Mouse (Mus musculus): Measurements from ENCODE around the gene Cpsf7. TPM values are rescaled to one million over a fixed set of nuclear protein-coding genes. Genes with fewer than 3 reads are reported as not detected.
"Not testable (repeated sequence)": the region's sequence is repeated elsewhere in the genome, so short reads cannot be mapped to it uniquely, and the experiment has no call there.

Cpsf7 gene
- polyA plus RNA-seq, 1 experiment from 2014 or later: 39.2 TPM

GRCm38 (mm10) chr19:10557001-10557400, 31.9 kb downstream of the Cpsf7 start:
- Histone ChIP-seq H3K36me3 (ENCODE audit: control insufficient read depth, insufficient read depth, low read length) (no peaks in the 10 kb centered on the region), H3K27ac (ENCODE audit: low read length) (no peak overlapping the region), H3K4me1 (ENCODE audit: control insufficient read depth, insufficient read depth, low read length) (peaks cover 12% of the 10 kb centered on the region), H3K27me3 (ENCODE audit: control insufficient read depth, insufficient read depth, low read length) (no peaks in the 10 kb centered on the region), H3K4me2 (ENCODE audit: low read depth, low read length) (no peak overlapping the region), H3K9me3 (replicated peaks; ENCODE audit: control insufficient read depth, low read length) (no peaks in the 10 kb centered on the region), H3K4me3 (replicated peaks; ENCODE audit: low read length) (no peak overlapping the region), H3K9ac (ENCODE audit: low read length) (no peak overlapping the region)
- ATAC-seq (ENCODE audit: insufficient read depth, low FRiP score): no peak
- WGBS: 66% methylated on average over 2 of the region's 2 CpGs

GRCm38 (mm10) chr19:10557430-10557829, 32.4 kb downstream of the Cpsf7 start:
- Histone ChIP-seq H3K4me1 (ENCODE audit: control insufficient read depth, insufficient read depth, low read length) (peaks cover 12% of the 10 kb centered on the region), H3K27me3 (ENCODE audit: control insufficient read depth, insufficient read depth, low read length) (no peaks in the 10 kb centered on the region), H3K4me3 (replicated peaks; ENCODE audit: low read length) (no peak overlapping the region), H3K9ac (ENCODE audit: low read length) (no peak overlapping the region), H3K9me3 (replicated peaks; ENCODE audit: control insufficient read depth, low read length) (no peaks in the 10 kb centered on the region), H3K36me3 (ENCODE audit: control insufficient read depth, insufficient read depth, low read length) (no peaks in the 10 kb centered on the region), H3K27ac (ENCODE audit: low read length) (no peak overlapping the region), H3K4me2 (ENCODE audit: low read depth, low read length) (no peak overlapping the region)
- 81% methylated on average over 2 of the region's 2 CpGs for WGBS
- ATAC-seq (ENCODE audit: insufficient read depth, low FRiP score): no peak

DNA sequence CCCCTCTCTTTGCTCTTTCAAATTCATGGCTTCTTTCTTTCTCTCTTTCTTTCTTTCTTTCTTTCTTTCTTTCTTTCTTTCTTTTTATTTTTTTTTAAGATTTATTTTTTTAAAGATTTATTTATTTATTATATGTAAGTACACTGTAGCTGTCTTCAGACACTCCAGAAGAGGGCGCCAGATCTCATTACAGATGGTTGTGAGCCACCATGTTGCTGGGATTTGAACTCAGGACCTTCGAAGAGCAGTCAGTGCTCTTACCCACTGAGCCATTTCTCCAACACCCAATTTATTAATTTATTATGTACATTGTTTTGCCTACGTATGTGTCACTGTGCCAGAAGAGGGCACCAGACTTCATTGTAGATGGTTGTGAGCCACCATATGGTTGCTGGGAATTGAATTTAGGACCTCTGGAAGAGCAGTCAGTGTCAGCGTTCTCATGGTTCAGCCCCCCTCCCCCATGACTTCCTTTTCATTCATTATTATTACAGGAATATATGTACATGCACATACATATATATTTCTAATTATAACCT, 32.8 kb downstream of the Cpsf7 start:
- WGBS: 71% methylated on average over 4 of the region's 4 CpGs
- not testable (repeated sequence) for H3K9me3 ChIP-seq (replicated peaks; ENCODE audit: control insufficient read depth, low read length); H3K27me3 ChIP-seq (ENCODE audit: control insufficient read depth, insufficient read depth, low read length); H3K9ac ChIP-seq (ENCODE audit: low read length); H3K27ac ChIP-seq (ENCODE audit: low read length); H3K36me3 ChIP-seq (ENCODE audit: control insufficient read depth, insufficient read depth, low read length); H3K4me3 ChIP-seq (replicated peaks; ENCODE audit: low read length); H3K4me2 ChIP-seq (ENCODE audit: low read depth, low read length); ATAC-seq (ENCODE audit: insufficient read depth, low FRiP score)
- H3K4me1 ChIP-seq (ENCODE audit: control insufficient read depth, insufficient read depth, low read length): peaks cover 12% of the 10 kb centered on the region

GRCm38 (mm10) chr19:10560108-10560507, 35.0 kb downstream of the Cpsf7 start:
- no peak overlapping the region for H3K4me3 ChIP-seq (replicated peaks; ENCODE audit: low read length)
- 37% methylated on average over 5 of the region's 5 CpGs for WGBS
- ATAC-seq (ENCODE audit: insufficient read depth, low FRiP score): no peak
- H3K36me3 ChIP-seq (ENCODE audit: control insufficient read depth, insufficient read depth, low read length): no peaks in the 10 kb centered on the region
- H3K27me3 ChIP-seq (ENCODE audit: control insufficient read depth, insufficient read depth, low read length): no peaks in the 10 kb centered on the region
- no peak overlapping the region for H3K9ac ChIP-seq (ENCODE audit: low read length)
- no peak overlapping the region for H3K4me2 ChIP-seq (ENCODE audit: low read depth, low read length)
- no peaks in the 10 kb centered on the region for H3K9me3 ChIP-seq (replicated peaks; ENCODE audit: control insufficient read depth, low read length)
- H3K4me1 ChIP-seq (ENCODE audit: control insufficient read depth, insufficient read depth, low read length): peaks cover 8% of the 10 kb centered on the region
- no peak overlapping the region for H3K27ac ChIP-seq (ENCODE audit: low read length)

DNA sequence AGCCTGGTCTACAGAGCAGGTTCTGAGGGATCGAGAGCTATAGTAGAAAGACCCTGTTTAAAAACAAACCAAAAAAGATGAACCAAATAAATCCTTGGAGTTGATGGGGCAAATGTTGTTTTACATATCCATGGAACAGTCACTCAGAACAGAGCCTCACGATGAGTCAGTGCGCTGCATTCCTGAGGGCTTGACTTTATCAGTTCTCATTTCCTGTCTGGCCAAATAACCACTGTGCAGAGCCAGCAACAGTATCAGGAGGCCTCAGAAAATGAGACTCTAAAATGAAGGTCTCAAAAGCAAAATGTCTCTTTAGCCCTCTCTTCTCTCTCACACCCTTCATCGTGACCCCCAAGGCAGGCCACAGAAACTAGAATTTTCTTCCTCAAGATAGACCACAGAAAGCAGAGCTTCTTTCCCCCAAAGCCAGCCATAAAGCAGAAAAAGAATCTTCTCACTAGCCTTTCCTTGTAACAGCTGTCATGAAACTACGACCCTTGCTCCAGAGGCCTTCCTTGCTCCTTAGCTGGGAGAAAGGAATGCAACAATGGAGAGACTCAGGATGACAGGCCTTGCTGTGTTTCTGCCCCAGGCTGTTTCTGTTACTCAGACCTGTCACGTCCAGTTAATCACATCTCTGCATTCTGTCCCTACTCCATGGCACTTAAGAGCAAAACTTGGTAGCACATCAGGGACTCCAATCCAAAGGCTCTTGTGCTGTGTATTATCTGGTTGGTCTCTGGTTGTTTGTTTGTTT, 36.7 kb downstream of the Cpsf7 start:
- Histone ChIP-seq H3K9ac (ENCODE audit: low read length) (peak overlapping the region; percentile 19; the same call in 1 of the 2 replicates), H3K9me3 (replicated peaks; ENCODE audit: control insufficient read depth, low read length) (no peaks in the 10 kb centered on the region), H3K4me3 (replicated peaks; ENCODE audit: low read length) (no peak overlapping the region), H3K27me3 (ENCODE audit: control insufficient read depth, insufficient read depth, low read length) (no peaks in the 10 kb centered on the region), H3K4me1 (ENCODE audit: control insufficient read depth, insufficient read depth, low read length) (no peaks in the 10 kb centered on the region; the same call in 1 of the 2 replicates), H3K27ac (ENCODE audit: low read length) (peak overlapping the region; percentile 70), H3K36me3 (ENCODE audit: control insufficient read depth, insufficient read depth, low read length) (no peaks in the 10 kb centered on the region), H3K4me2 (ENCODE audit: low read depth, low read length) (no peak overlapping the region)
- ATAC-seq (ENCODE audit: insufficient read depth, low FRiP score): peak; percentile 44; the same call in 1 of the 2 replicates
- WGBS: 49% methylated on average over 6 of the region's 6 CpGs

DNA sequence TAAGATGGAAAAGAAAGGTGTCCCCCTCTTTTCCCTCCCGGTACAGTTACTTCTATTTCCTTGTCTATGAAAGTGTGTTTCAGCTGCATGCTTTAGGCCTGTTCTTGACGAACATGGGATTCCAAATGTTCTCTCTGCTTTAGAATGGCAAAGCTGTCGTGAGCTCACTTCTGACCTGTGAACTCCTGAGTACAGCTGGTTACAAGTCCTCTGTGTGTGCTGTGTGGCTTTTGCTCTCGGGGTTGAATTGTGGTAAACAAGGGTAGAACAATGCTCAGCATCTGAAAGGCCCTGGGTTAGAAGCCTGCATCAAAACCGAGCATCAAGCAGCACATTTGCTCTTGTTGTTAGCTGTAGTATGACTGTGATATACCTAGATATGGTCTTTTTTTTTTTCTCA, 37.3 kb downstream of the Cpsf7 start:
- H3K9ac ChIP-seq (ENCODE audit: low read length): no peak overlapping the region
- no peaks in the 10 kb centered on the region for H3K9me3 ChIP-seq (replicated peaks; ENCODE audit: control insufficient read depth, low read length)
- H3K4me3 ChIP-seq (replicated peaks; ENCODE audit: low read length): no peak overlapping the region
- H3K4me1 ChIP-seq (ENCODE audit: control insufficient read depth, insufficient read depth, low read length): no peaks in the 10 kb centered on the region
- 57% methylated on average over 5 of the region's 5 CpGs for WGBS
- no peak overlapping the region; the same call in none of the 2 replicates for H3K27ac ChIP-seq (ENCODE audit: low read length)
- no peaks in the 10 kb centered on the region for H3K36me3 ChIP-seq (ENCODE audit: control insufficient read depth, insufficient read depth, low read length)
- no peak for ATAC-seq (ENCODE audit: insufficient read depth, low FRiP score)
- no peak overlapping the region for H3K4me2 ChIP-seq (ENCODE audit: low read depth, low read length)
- no peaks in the 10 kb centered on the region for H3K27me3 ChIP-seq (ENCODE audit: control insufficient read depth, insufficient read depth, low read length)

DNA sequence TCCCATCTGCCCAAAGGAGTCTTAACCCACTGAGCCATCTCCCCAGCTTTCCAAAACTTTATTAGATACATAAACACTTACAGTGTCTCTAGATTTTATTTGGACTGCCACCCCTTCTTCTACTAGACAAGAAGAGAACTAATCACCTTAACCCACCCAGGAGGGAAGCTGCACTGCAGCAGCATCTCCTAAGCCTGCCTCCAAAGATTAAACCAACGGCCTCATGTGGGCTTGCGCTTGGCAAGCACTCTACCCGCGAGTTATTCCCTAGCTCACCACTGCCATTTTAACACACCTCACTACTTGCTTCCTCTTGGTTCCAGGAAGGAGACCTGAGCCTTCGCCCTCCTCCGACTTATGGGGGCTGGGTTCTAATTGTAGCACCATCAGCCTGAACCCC, 39.2 kb downstream of the Cpsf7 start:
- Histone ChIP-seq H3K27ac (ENCODE audit: low read length) (no peak overlapping the region), H3K27me3 (ENCODE audit: control insufficient read depth, insufficient read depth, low read length) (no peaks in the 10 kb centered on the region), H3K4me2 (ENCODE audit: low read depth, low read length) (no peak overlapping the region), H3K4me1 (ENCODE audit: control insufficient read depth, insufficient read depth, low read length) (no peaks in the 10 kb centered on the region), H3K9me3 (replicated peaks; ENCODE audit: control insufficient read depth, low read length) (no peaks in the 10 kb centered on the region), H3K9ac (ENCODE audit: low read length) (no peak overlapping the region), H3K36me3 (ENCODE audit: control insufficient read depth, insufficient read depth, low read length) (no peaks in the 10 kb centered on the region), H3K4me3 (replicated peaks; ENCODE audit: low read length) (no peak overlapping the region)
- ATAC-seq (ENCODE audit: insufficient read depth, low FRiP score): no peak
- 77% methylated on average over 6 of the region's 6 CpGs for WGBS

DNA sequence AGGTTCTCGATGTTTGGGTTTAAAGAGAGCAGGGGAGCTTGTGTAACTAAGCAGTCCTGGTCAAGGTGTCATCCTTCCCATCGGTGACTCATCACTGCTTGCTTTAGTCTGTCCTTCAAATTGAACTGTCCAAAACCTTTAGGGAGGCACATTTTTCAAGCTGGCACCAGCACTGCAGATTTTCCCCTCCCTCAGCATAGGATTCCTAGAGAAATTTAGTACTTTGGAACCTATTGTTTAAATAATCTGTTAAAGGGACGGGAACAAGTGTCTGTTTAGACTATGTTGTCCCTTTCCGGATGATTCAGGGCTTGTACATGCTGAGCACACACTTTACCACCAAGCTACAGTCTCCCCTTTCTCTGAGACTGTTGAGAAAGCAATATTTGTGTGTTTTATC, 40.2 kb downstream of the Cpsf7 start:
- Histone ChIP-seq H3K27me3 (ENCODE audit: control insufficient read depth, insufficient read depth, low read length) (no peaks in the 10 kb centered on the region), H3K9me3 (replicated peaks; ENCODE audit: control insufficient read depth, low read length) (no peaks in the 10 kb centered on the region), H3K4me3 (replicated peaks; ENCODE audit: low read length) (no peak overlapping the region), H3K4me1 (ENCODE audit: control insufficient read depth, insufficient read depth, low read length) (no peaks in the 10 kb centered on the region), H3K9ac (ENCODE audit: low read length) (no peak overlapping the region), H3K27ac (ENCODE audit: low read length) (no peak overlapping the region), H3K4me2 (ENCODE audit: low read depth, low read length) (no peak overlapping the region), H3K36me3 (ENCODE audit: control insufficient read depth, insufficient read depth, low read length) (no peaks in the 10 kb centered on the region)
- no peak for ATAC-seq (ENCODE audit: insufficient read depth, low FRiP score)
- 55% methylated on average over 4 of the region's 4 CpGs for WGBS

- ATAC-seq (ENCODE audit: insufficient read depth, low FRiP score): no peak
- no peak overlapping the region for H3K27ac ChIP-seq (ENCODE audit: low read length)
- no peak overlapping the region for H3K4me3 ChIP-seq (replicated peaks; ENCODE audit: low read length)
- H3K9me3 ChIP-seq (replicated peaks; ENCODE audit: control insufficient read depth, low read length): no peaks in the 10 kb centered on the region
- no peaks in the 10 kb centered on the region for H3K27me3 ChIP-seq (ENCODE audit: control insufficient read depth, insufficient read depth, low read length)
- no peak overlapping the region for H3K4me2 ChIP-seq (ENCODE audit: low read depth, low read length)
- 94% methylated on average over 6 of the region's 6 CpGs for WGBS
- no peak overlapping the region for H3K9ac ChIP-seq (ENCODE audit: low read length)
- H3K36me3 ChIP-seq (ENCODE audit: control insufficient read depth, insufficient read depth, low read length): peaks cover 10% of the 10 kb centered on the region
- no peaks in the 10 kb centered on the region for H3K4me1 ChIP-seq (ENCODE audit: control insufficient read depth, insufficient read depth, low read length)
Observed at GRCm38 (mm10) chr19:10569627-10570026, 44.6 kb downstream of the Cpsf7 start.
